Mouse (Mus musculus) ovary, postnatal 10 days (tissue): ENCODE measurements around the gene Plk4.
"Not testable (repeated sequence)": the region's sequence is repeated elsewhere in the genome, so short reads cannot be mapped to it uniquely, and the experiment has no call there.

Experiments used
- DNase-seq: peaks from one replicate; pipeline ENCODE4 v3.0.0; 2022; ENCODE audit warnings: low spot score

Plk4 gene

DNA sequence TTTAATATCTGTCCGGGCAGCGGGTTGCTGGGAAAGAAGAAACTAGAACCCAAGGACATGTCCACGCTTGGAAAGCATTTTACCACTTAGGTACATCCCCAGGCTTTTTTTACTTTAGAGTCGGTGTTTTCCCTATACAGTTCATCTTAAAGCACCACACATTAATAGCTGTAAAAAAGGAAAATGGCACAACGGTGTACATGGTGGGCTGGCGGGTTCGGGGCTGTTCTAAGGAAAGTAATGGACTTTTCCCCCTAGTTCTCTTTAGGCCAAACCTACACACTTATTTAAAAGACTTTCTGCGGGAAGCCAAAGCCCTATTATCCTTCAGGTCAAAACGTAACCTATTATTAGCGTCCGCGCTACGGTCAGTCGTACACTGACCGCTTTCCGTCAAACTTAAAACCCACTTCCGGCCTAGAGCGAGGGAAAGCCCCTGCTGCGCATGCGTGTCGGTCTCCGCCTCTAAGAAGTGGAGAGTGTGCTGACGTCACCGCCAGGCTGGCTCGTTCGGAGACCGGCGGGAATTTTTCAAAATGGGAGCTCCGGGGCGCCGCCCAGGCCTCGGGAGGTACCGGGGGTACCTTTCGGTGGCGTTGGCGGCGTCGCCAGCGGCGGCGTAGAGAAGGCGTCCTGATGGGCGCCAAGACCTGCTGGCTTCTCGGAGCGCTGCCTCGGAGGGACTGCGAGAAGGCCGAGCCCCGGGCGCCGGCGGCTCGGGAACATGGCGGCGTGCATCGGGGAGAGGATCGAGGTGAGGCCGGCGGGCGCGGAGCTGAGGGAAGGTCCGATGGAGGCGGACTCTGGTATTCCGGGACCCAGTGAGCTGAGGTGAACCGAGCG, at the start of gene Plk4:
Gene Plk4 (plus strand): TSS at position 490 of the 843 bp plus-strand sequence.
- DNase-seq: peak; percentile 83

DNA sequence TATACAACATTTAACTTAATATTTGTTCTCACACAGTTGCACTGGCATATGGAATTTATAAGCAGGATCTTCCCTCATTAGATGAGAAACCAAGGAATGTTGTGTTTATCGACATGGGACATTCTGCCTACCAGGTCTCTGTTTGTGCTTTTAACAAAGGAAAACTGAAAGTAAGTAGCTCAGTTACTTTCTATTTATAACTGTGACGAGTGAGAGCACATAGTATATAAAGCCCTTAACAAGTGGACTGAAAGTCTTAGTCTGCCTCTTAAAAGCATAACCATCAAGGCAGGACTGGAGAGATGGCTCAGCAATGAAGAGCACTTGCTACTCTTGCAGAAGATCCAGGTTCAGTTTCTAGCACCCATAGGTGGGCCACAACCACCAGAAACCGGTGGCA, 39.1 kb upstream of the Plk4 start:
- no peak for DNase-seq

DNA sequence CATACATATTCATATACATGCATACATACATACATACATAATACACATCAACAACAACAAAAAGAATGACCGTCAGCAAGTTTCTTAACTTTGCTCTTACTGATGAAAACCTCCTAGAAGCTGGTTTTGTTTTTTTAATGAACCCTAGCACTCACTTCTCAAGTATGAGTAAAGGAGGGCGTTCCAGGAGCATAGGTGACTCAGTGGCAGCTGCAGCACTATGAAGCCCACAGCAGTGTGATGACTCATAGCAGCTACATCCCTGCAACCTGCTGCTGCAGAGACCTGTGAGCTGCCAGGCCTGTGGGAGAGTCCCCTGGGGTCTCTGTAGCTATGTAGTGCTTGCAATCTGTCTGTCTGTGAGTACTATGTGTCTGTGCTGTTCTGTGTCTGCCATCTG, 38.5 kb upstream of the Plk4 start:
- DNase-seq: no peak

DNA sequence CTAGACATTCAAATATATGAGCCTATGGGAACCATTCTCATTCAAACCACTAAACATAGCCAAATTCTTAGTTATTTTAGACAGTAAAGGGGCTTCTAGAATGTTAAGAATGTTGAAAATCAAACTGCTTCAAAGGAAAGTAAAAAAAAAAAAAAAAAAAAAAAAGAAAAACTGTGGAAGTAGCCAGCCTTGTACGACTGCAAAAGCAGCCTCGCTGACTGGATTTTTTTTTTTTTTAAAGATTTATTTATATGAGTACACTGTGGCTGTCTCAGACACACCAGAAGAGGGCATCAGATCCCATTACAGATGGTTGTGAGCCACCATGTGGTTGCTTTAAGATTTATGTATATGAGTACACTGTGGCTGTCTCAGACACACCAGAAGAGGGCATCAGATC, 6.0 kb upstream of the Plk4 start:
- no peak for DNase-seq

DNA sequence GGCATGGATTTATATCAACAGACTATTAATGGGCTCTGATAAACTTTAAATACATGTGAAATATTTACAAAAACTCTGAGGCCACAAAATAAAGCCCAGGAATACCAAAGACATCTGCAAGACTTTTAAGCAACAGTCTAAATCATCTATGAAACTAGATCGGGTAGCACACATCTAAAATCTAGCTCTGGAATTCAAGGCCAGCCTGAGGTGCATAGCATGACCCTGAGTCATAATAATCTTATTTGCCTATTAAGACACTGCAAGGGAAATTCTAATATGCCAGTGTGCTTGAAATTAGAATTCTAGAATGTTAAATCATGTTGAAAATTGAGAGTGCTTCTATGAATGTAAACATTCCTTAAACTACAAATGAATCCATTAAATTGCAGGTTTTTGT, 1.8 kb upstream of the Plk4 start:
- DNase-seq: no peak

DNA sequence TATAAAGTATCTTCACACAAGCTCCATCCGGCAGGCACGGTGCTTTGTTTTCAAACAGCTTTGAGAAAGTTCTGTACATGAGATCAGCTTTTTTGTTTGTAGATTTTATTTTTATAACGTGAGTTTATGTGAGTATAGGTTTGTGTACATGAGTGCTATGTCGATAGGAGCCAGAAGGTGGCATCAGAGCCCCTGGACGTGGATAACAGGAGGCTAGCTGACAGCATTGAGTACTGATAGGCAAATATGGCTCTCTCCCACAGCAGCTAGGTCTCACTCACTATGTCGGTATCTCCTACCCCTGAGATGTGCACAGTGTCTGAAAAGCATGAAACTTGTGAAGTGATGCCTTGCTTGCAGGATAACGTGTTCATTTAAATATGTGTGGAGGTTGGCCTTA, 1.3 kb upstream of the Plk4 start:
- DNase-seq: no peak

DNA sequence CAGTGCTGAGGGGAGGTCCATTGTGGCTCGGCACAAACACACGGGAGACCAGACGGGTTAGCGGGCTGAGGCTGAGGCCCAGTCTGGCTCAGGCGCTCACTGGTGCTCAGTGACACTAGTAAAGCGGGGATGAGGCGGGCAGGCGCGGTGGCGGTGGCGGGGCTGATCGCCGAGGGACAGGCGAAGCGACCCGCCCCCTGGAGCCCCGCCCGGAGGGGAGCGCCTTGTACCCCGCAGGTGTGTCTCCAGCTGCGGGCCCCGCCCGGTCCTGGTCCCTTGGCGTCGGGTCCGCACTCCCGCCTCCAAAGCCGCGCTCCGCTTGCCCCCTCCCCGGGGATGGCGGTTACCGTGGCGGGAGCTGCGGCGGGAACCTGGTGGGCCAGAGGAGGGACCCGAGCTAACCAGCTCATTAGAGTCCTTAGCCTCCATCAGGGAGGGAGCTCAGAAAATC, 579 bp downstream of the Plk4 start:
- DNase-seq: peak; percentile 27

DNA sequence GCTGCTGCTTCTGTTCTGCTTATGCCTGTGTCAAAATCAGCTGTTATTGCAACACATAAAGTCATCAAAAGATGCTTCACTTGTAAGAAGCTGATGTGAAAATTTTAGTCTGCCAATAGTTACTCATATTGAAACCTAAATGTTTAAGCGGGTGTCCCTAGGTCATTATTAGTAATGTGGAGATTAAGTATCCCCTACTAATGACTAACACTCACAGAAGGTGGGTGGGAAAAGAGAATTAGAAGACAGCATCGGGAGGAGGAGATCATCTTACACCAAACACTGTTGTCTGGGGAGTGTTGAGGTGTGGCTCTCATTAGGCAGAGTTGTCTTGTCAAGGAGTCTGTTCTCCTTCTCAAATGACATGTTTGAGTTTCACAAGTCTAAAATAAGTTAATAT, 7.1 kb downstream of the Plk4 start:
- no peak for DNase-seq

DNA sequence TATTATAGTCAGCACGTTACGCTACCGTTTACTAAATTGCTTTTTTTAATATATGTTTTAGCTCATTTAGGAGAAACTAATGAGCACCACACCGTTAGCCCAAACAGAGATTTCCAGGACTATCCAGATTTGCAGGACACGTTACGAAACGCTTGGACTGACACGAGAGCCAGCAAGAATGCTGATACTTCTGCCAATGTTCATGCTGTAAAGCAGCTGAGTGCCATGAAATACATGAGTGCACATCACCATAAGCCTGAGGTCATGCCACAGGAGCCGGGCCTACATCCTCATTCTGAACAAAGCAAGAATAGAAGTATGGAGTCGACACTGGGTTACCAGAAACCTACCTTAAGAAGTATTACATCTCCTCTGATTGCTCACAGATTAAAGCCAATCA, 8.9 kb downstream of the Plk4 start:
- DNase-seq: no peak

DNA sequence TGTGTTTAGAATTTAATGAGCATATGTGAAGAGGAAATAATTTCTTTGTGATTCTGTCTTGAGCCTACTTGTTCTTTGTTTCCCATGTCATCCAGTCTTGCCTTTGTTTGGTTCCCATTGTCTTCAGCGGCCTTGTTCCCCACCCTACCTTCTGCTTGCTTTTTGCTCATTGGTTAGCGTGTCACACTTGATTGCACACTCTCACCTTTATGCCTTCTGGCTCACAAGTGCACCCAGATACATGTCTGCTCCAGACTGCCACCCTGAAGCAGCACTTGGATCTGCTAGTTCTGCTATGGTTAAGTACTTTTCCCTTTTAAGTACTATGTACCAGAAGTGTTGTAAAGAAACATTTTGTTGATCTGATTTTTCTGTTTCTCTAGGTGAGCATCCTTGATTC, 10.1 kb downstream of the Plk4 start:
- no peak for DNase-seq

DNA sequence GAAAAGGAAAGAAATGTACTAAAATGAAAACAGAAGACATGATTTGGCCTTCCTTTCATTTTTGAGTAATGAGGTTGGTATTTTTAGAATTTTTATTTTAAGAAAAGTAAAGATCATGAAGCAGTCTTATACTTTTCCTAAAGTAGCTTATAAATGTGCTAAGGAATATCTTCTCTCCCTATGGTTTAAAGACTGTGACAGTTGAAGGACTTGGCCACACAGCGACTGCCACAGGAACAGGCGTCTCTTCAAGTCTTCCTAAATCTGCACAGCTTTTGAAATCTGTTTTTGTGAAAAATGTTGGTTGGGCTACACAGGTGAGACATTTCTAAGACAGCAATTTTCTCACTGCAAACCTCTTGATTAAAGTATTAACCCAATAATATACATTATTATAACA, 13.5 kb downstream of the Plk4 start:
- no peak for DNase-seq

DNA sequence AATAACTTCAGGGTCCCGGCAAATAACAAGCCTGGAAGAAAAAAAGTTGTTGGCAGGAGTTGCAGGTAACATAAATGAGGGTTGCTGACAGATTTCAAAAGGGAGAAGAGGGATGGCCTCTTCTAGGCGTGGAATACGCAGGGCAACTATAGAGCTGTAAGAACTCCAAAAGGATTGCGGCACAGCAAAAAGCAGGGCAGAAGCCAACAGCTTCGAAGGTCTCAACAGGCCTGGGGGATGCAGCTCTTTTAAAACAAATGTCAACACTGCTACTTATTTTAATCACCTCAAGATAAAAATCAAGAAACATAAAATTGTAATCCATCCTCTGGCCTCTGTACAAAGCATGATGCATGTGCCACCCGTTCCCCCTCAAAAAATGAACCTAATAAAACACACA, 45.7 kb downstream of the Plk4 start:
- not testable (repeated sequence) for DNase-seq

DNA sequence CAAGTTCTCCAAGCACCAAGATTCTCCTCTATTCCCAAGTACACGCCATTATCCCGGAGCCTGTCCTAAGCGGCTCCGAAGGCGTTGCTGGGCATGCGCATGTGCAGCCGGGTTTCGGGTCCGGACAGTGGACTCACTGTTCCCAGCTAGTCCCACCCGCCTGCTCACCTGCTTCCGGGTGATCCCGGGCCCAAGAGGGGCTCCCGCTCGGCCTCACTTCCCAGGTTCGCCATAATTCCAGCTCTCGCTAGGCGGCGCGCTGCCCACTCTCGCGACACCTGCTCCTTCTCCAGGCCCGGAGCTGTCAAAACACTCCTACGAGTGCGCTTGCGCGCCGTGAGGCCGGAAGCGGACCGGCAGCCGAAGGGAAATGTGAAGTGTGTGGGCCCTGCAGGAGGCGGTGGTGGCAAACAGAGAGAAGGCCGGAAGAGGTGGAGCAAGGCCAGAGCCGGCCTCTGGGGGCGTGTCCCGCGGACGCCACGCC, 46.7 kb downstream of the Plk4 start, which contains the start of gene Mfsd8:
Gene Mfsd8 (minus strand): TSS at position 414 of the 484 bp plus-strand sequence.
- DNase-seq: peak; percentile 82

DNA sequence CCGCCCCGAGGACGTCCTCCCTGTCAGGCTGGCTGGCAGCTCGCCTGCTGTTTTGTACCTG, 47.0 kb downstream of the Plk4 start, which contains the start of gene Abhd18:
Gene Abhd18 (plus strand): TSS at position 14 of the 61 bp plus-strand sequence.
- DNase-seq: not testable (repeated sequence)

DNA sequence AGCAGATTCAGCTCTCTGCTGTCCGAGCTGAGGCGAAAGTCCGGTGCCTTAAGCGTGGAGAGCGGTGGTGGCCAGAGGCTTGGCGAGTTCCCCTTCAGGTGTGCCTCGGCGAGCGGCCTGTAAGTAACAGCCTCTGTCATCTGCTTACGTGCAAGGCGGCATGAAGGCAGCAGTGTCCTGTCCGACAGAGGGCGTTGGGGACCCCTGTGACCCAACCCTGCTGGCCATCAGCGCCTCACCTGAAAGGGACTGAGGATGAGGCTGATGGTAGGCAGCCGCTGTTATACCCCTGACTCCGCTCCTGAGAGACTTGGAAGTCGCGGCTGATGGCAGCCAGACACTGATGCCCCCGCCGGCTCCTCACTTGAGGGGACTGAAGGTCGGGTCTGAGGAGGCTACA, 47.2 kb downstream of the Plk4 start:
- DNase-seq: peak; percentile 13

DNA sequence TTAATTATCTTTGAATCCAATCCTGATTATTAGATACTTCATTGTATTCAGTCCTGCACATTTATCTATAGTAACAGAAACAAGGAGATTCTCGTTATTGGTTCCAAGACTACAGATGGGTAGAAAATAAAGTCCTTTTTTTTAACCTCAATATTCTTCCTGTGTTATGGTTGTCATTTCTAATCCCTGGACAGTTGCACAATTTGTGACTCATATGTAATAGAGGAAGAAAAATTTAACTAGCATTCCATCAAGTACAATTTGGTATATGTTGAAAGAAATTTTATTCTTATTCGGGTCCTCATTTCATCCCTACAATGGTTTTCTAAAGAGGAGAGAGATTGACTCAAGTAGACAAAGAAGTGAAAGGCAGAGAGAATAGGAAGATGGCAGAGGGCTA, 48.1 kb downstream of the Plk4 start:
- not testable (repeated sequence) for DNase-seq

DNA sequence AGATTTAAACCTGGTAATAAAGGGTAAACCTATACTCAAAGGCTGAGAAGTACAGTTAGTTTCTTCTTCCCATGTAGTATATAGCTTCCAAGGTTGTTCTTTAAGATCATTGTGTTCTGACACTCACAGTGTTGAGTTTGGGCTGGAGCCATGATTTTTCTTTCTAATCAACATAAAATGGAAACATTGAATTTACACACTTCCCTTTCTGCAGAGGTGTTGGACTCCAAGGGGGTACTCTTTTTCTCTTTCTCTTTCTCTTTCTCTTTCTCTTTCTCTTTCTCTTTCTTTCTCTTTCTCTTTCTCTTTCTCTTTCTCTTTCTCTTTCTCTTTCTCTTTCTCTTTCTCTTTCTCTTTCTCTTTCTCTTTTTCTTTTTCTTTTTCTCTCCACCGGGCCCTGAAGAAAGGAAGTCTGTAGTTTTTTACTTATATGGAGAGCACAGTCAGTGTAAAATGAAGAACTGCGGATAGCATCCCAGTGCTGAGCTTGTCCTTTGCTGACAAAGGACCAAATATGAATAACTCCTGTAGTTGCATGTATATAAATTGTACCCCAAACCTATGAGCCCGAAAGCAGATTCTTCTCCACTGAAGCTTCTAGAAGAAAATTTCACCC, 53.4 kb downstream of the Plk4 start:
- DNase-seq: not testable (repeated sequence)
